Mouse (Mus musculus): Measurements from ENCODE around the gene Rasgrp1.

Rasgrp1 gene

DNA sequence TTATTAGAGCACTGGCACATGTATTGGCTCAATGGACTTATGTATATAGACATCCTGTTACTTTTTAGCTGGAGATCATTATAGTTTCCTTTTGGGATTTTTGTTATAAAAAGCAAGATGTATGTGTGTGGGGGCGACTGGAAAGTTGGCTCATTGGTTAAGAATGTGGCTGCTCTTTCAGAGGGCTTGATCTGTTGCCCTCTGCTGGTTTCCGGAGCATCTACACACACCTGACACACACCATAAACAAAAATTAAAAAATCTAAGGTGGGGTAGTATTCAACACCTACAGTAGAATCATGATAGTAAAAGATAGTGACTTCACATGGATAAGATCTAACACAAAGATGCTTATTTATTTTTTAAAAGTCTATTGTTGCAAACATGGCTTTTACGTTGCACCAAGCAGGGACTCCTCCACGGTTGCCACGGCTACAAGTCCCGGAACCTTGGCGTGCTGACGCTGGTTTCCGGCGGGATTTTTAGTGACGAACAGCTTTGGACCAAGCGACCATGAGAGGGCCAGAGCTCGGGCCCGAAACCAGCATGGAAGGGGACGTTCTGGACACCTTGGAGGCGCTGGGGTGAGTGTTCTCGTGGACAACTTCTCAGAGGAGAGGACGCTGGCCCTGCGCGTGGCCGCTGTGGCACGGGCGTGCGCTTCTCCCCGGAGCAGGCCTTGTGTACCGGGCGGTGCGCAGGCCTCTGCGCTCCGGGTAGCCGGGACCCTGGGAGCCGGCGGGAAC, 93.4 kb downstream of the Rasgrp1 start, which contains the start of gene Fam98b:
TSS of gene Fam98b (plus strand) at position 485 of the 746 bp plus-strand sequence.
- peak; percentile 88 for DNase-seq (ENCODE audit: low spot score)

DNA sequence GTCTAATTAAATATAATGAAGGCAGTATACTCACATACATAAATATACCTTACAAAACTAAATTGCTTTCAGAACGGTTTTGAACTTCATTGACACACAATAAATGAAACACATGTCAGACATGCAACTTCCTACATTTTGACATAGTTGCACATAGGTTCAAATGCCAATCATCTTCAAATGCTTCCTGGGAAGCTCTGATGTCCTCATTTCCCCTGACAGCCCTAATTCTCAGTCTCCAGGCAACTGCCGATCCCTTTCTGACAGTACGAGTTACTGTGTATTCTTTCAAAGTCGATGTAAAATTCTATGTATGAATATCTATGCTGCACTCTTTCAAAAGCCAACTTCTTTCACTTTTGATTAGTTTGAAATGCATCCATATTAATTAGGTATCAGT, 100.8 kb downstream of the Rasgrp1 start:
- DNase-seq (ENCODE audit: low spot score), result no peak

DNA sequence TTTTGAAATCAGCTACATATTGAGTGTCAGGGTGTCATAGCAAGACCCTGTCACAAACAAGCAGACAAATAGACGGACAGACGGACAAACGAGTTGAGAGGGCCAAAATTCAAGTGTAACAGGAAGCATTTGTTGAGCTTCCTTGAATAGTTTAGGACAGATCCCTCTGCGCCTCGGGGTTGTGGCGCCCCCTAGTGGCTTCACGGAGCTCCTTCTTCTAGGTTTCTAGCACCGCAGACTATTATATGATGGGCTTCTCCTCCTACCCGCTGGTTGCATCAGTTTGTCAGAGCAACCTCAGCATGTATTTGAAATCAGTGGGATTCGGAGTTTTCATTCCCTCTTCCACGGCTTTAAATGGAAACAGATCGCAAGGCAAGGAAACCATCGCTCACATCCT, 111.5 kb downstream of the Rasgrp1 start:
- peak; percentile 89 for DNase-seq (ENCODE audit: low spot score)

DNA sequence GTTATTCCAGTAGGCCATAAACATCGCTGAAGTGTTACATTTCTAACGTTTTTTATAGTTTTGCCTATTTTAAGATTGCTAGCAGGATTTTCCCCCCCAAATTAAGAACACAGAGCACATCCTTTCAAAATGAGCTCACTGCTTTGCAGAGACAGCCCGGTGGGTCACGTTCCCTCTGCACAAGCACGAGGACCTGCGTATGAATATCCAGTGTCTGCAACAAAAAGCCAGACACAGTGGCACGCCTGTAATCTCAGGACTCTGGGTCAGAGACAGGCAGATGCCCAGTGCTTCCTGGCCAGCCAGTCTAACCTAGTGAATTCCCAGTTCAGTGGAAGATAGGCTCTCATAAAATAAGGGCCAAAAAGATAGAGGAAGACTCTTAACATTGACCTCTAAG, 112.5 kb downstream of the Rasgrp1 start:
- no peak for DNase-seq (ENCODE audit: low spot score)

All from urinary bladder, postnatal 25 days (tissue).